Mouse (Mus musculus) gastrocnemius, adult 8-10 months (tissue): ENCODE data around the gene Smim15. TPM values are rescaled to one million over a fixed set of nuclear protein-coding genes. Genes with fewer than 3 reads are reported as not detected.
A peak's percentile ranks its signal among the peaks of the same experiment; 100 is the strongest.

Source experiments
- DNase-seq, 2 experiments: peaks; one replicate each; pipeline ENCODE4 v3.0.0; 2022; ENCODE audit warnings: low spot score in 2 of 2
- total RNA-seq, 4 experiments: library from RNA; stranded (reverse); gene quantifications; 2 replicates each; pipeline ENCODE4 v1.2.4; 2022

Smim15 gene
- 10 to 100 TPM; 13.5 to 18.1 (median 15.7) TPM for total RNA-seq

- peak; percentile 80 for DNase-seq
These were observed at the start of gene Smim15 for GRCm38 (mm10) chr13:108044222-108044941. TSS of gene Smim15 (plus strand) at chr13:108044446.

GRCm38 (mm10) chr13:107995211-107995610, 49.0 kb upstream of the Smim15 start:
- no peak for DNase-seq

- DNase-seq, result no peak
These were observed 47.9 kb upstream of the Smim15 start for GRCm38 (mm10) chr13:107996301-107996700.

GRCm38 (mm10) chr13:108007861-108008260, 36.4 kb upstream of the Smim15 start:
- DNase-seq, result no peak

GRCm38 (mm10) chr13:108013110-108013509, 31.1 kb upstream of the Smim15 start:
- no peak for DNase-seq

GRCm38 (mm10) chr13:108013839-108014238, 30.4 kb upstream of the Smim15 start:
- no peak for DNase-seq

- DNase-seq, result no peak
These were observed 29.1 kb upstream of the Smim15 start for GRCm38 (mm10) chr13:108015166-108015565.

- no peak for DNase-seq
These were observed 26.9 kb upstream of the Smim15 start for GRCm38 (mm10) chr13:108017349-108017748.

GRCm38 (mm10) chr13:108025802-108026201, 18.4 kb upstream of the Smim15 start:
- DNase-seq, result no peak

GRCm38 (mm10) chr13:108032789-108033188, 11.5 kb upstream of the Smim15 start:
- DNase-seq, result no peak

- DNase-seq, result no peak
These were observed 4.9 kb upstream of the Smim15 start for GRCm38 (mm10) chr13:108039375-108039774.

- DNase-seq, result no peak
These were observed 4.3 kb upstream of the Smim15 start for GRCm38 (mm10) chr13:108039902-108040301.

- no peak for DNase-seq
These were observed 3.8 kb upstream of the Smim15 start for GRCm38 (mm10) chr13:108040451-108040850.

- DNase-seq, result peak in 1 of 2 experiments; percentile 17
These were observed 2.9 kb upstream of the Smim15 start for GRCm38 (mm10) chr13:108041358-108041757.

GRCm38 (mm10) chr13:108043431-108044221, 620 bp upstream of the Smim15 start:
- DNase-seq, result no peak

GRCm38 (mm10) chr13:108045646-108046045, 1.4 kb downstream of the Smim15 start:
- no peak for DNase-seq

GRCm38 (mm10) chr13:108046071-108046470, 1.8 kb downstream of the Smim15 start:
- DNase-seq, result no peak

GRCm38 (mm10) chr13:108046891-108047290, 2.6 kb downstream of the Smim15 start:
- DNase-seq, result no peak

- DNase-seq, result no peak
These were observed 3.1 kb downstream of the Smim15 start for GRCm38 (mm10) chr13:108047364-108047763.

- DNase-seq, result no peak
These were observed 12.7 kb downstream of the Smim15 start for GRCm38 (mm10) chr13:108056896-108057295.

- no peak for DNase-seq
These were observed 16.1 kb downstream of the Smim15 start for GRCm38 (mm10) chr13:108060286-108060885.

GRCm38 (mm10) chr13:108060936-108061578, 16.8 kb downstream of the Smim15 start:
- no peak for DNase-seq
